8 mouse cellular contexts compared by ENCODE assay signal in genomic region chr2:85011906-85012604, GRCm38 (mm10). TPM values are rescaled to one million over a fixed set of nuclear protein-coding genes. Genes with fewer than 3 reads are reported as not detected.
DNase-seq lines count a peak whose midpoint lies in the region; ATAC-seq and TF ChIP-seq lines count a peak whose summit lies in the region.

No protein-coding gene starts in this region.

- no peak for TF ChIP-seq CTCF in forebrain, postnatal 0 days (IDR thresholded peaks at IDR 0.05; ENCODE audit: low read depth)

- peak; percentile 94 for DNase-seq in heart, adult 11 months
- DNase-seq in heart, postnatal 4 days, result no peak
- DNase-seq in adipocyte (ENCODE audit: low spot score), result peak; percentile 85
- peak; percentile 59 for DNase-seq in forebrain, postnatal 0 days
- DNase-seq in liver, embryonic 13.5 days, result peak; percentile 85
- DNase-seq in left cerebral cortex, postnatal 25 days (ENCODE audit: low spot score in 2 of 2), result no peak
- no peak for DNase-seq in cerebellum, postnatal 36 days

- no peak overlapping the region for H3K27ac ChIP-seq in forebrain, postnatal 0 days (ENCODE audit: low read depth, low read length)
- H3K27ac ChIP-seq in liver, embryonic 13.5 days, result peak overlapping the region; percentile 95
- no peak overlapping the region for H3K27ac ChIP-seq in hindbrain, embryonic 13.5 days

- no peak overlapping the region for H3K4me3 ChIP-seq in forebrain, postnatal 0 days (ENCODE audit: low read depth, low read length)
- peak overlapping the region; percentile 41 for H3K4me3 ChIP-seq in liver, embryonic 13.5 days (replicated peaks)
- no peak overlapping the region for H3K4me3 ChIP-seq in hindbrain, embryonic 13.5 days

- 65% methylated on average over 9 of the region's 9 CpGs for WGBS in forebrain, postnatal 0 days
- WGBS in liver, embryonic 13.5 days (ENCODE audit: insufficient replicate concordance), result 29% methylated on average over 9 of the region's 9 CpGs
- WGBS in hindbrain, embryonic 13.5 days, result 81% methylated on average over 9 of the region's 9 CpGs

- no peaks in the 10 kb centered on the region for H3K36me3 ChIP-seq in forebrain, postnatal 0 days (ENCODE audit: insufficient read depth)
- no peaks in the 10 kb centered on the region for H3K36me3 ChIP-seq in liver, embryonic 13.5 days
- H3K36me3 ChIP-seq in hindbrain, embryonic 13.5 days, result no peaks in the 10 kb centered on the region

- H3K4me1 ChIP-seq in forebrain, postnatal 0 days (ENCODE audit: insufficient read depth), result no peaks in the 10 kb centered on the region
- H3K4me1 ChIP-seq in liver, embryonic 13.5 days (replicated peaks), result peaks cover 78% of the 10 kb centered on the region
- H3K4me1 ChIP-seq in hindbrain, embryonic 13.5 days (replicated peaks), result no peaks in the 10 kb centered on the region

- no peak overlapping the region for H3K9ac ChIP-seq in forebrain, postnatal 0 days
- H3K9ac ChIP-seq in liver, embryonic 13.5 days, result peak overlapping the region; percentile 65
- no peak overlapping the region; the same call in 1 of the 2 replicates for H3K9ac ChIP-seq in hindbrain, embryonic 13.5 days

- ATAC-seq in forebrain, postnatal 0 days, result peak; percentile 30; the same call in 1 of the 2 replicates
- ATAC-seq in liver, embryonic 13.5 days (ENCODE audit: low read depth), result peak; percentile 99
- no peak for ATAC-seq in hindbrain, embryonic 13.5 days (ENCODE audit: low FRiP score)

- no peaks in the 10 kb centered on the region for H3K27me3 ChIP-seq in forebrain, postnatal 0 days (ENCODE audit: insufficient read depth, low read length)
- no peaks in the 10 kb centered on the region for H3K27me3 ChIP-seq in liver, embryonic 13.5 days
- no peaks in the 10 kb centered on the region for H3K27me3 ChIP-seq in hindbrain, embryonic 13.5 days

- intact Hi-C loops in left cerebral cortex, postnatal 25 days (cut with DNase I), result loop anchor here (2.0 kb wide), 1 partner anchor 55 kb away; no protein-coding TSS in a partner anchor

- no peaks in the 10 kb centered on the region for H3K9me3 ChIP-seq in forebrain, postnatal 0 days (ENCODE audit: low read length)
- H3K9me3 ChIP-seq in liver, embryonic 13.5 days (replicated peaks), result no peaks in the 10 kb centered on the region
- no peaks in the 10 kb centered on the region for H3K9me3 ChIP-seq in hindbrain, embryonic 13.5 days

- H3K4me2 ChIP-seq in forebrain, postnatal 0 days (ENCODE audit: low read depth), result no peak overlapping the region
- peak overlapping the region; percentile 66 for H3K4me2 ChIP-seq in liver, embryonic 13.5 days
- no peak overlapping the region for H3K4me2 ChIP-seq in hindbrain, embryonic 13.5 days

RNA-seq across cellular contexts. Expression of gene Prg3, which starts 24.0 kb away (rescaled TPM):
- not detected for total RNA-seq in heart, postnatal 4 days (2021)
- not detected in 2 replicates for total RNA-seq in forebrain, postnatal 0 days (2014; rRNA removed)
- not detected in 2 replicates for polyA plus RNA-seq in forebrain, postnatal 0 days (2015; fragmentation: Nextera tagmentation; extraction: Ambion mirVana)
- 6.3 and 6.5 TPM in 2 replicates for polyA plus RNA-seq in liver, embryonic 13.5 days (2015; fragmentation: Nextera tagmentation; extraction: Ambion mirVana)
- not detected for total RNA-seq in left cerebral cortex, postnatal 25 days (2021)
- not detected in 2 replicates for polyA plus RNA-seq in hindbrain, embryonic 13.5 days (2015; fragmentation: Nextera tagmentation; extraction: Ambion mirVana)

RNA-seq across cellular contexts. Expression of gene Ssrp1, which starts 25.0 kb away (rescaled TPM):
- total RNA-seq in heart, postnatal 4 days (2021), result 100 to 1,000 TPM; 106 to 108 TPM
- 131 and 144 TPM in 2 replicates for total RNA-seq in forebrain, postnatal 0 days (2014; rRNA removed)
- polyA plus RNA-seq in forebrain, postnatal 0 days (2015; fragmentation: Nextera tagmentation; extraction: Ambion mirVana), result 137 and 155 TPM in 2 replicates
- polyA plus RNA-seq in liver, embryonic 13.5 days (2015; fragmentation: Nextera tagmentation; extraction: Ambion mirVana), result 199 and 216 TPM in 2 replicates
- total RNA-seq in left cerebral cortex, postnatal 25 days (2021), result 10 to 100 TPM; 93.4 to 99.9 TPM
- 190 and 199 TPM in 2 replicates for polyA plus RNA-seq in hindbrain, embryonic 13.5 days (2015; fragmentation: Nextera tagmentation; extraction: Ambion mirVana)

RNA-seq across cellular contexts. Expression of gene P2rx3, which starts 25.2 kb away (rescaled TPM):
- under 1 TPM; 0.14 to 0.24 TPM for total RNA-seq in heart, postnatal 4 days (2021)
- 1.2 TPM in 1 of 2 replicates, not detected in the other for total RNA-seq in forebrain, postnatal 0 days (2014; rRNA removed)
- 0.35 and 0.41 TPM in 2 replicates for polyA plus RNA-seq in forebrain, postnatal 0 days (2015; fragmentation: Nextera tagmentation; extraction: Ambion mirVana)
- polyA plus RNA-seq in liver, embryonic 13.5 days (2015; fragmentation: Nextera tagmentation; extraction: Ambion mirVana), result 0.23 and 0.27 TPM in 2 replicates
- 1 to 10 TPM; 2.2 to 2.3 TPM for total RNA-seq in left cerebral cortex, postnatal 25 days (2021)
- 19.3 and 20.3 TPM in 2 replicates for polyA plus RNA-seq in hindbrain, embryonic 13.5 days (2015; fragmentation: Nextera tagmentation; extraction: Ambion mirVana)

RNA-seq across cellular contexts. Expression of gene Prg2, which starts 31.8 kb away (rescaled TPM):
- not detected for total RNA-seq in heart, postnatal 4 days (2021)
- total RNA-seq in forebrain, postnatal 0 days (2014; rRNA removed), result not detected in 2 replicates
- polyA plus RNA-seq in forebrain, postnatal 0 days (2015; fragmentation: Nextera tagmentation; extraction: Ambion mirVana), result not detected in 2 replicates
- polyA plus RNA-seq in liver, embryonic 13.5 days (2015; fragmentation: Nextera tagmentation; extraction: Ambion mirVana), result 59.8 and 60.0 TPM in 2 replicates
- total RNA-seq in left cerebral cortex, postnatal 25 days (2021), result not detected
- polyA plus RNA-seq in hindbrain, embryonic 13.5 days (2015; fragmentation: Nextera tagmentation; extraction: Ambion mirVana), result 0.25 and 0.48 TPM in 2 replicates

RNA-seq across cellular contexts. Expression of gene Tnks1bp1, which starts 35.8 kb away (rescaled TPM):
- 10 to 100 TPM; 87.1 to 88.2 TPM for total RNA-seq in heart, postnatal 4 days (2021)
- 47.9 and 77.0 TPM in 2 replicates for total RNA-seq in forebrain, postnatal 0 days (2014; rRNA removed)
- polyA plus RNA-seq in forebrain, postnatal 0 days (2015; fragmentation: Nextera tagmentation; extraction: Ambion mirVana), result 15.7 and 22.8 TPM in 2 replicates
- polyA plus RNA-seq in liver, embryonic 13.5 days (2015; fragmentation: Nextera tagmentation; extraction: Ambion mirVana), result 3.4 and 4.9 TPM in 2 replicates
- total RNA-seq in left cerebral cortex, postnatal 25 days (2021), result 100 to 1,000 TPM; 112 to 123 TPM
- 27.2 and 30.2 TPM in 2 replicates for polyA plus RNA-seq in hindbrain, embryonic 13.5 days (2015; fragmentation: Nextera tagmentation; extraction: Ambion mirVana)

Comparison
In these comparisons a context has a peak if more than half of its experiments do, and no peak if none do; other contexts are left out.
1. DNase-seq: peak in heart, adult 11 months (single experiment), adipocyte (single experiment), forebrain, postnatal 0 days (single experiment) and liver, embryonic 13.5 days (single experiment); none in heart, postnatal 4 days (single experiment), left cerebral cortex, postnatal 25 days (0 of 2) and cerebellum, postnatal 36 days (0 of 2).